Comparison of ENCODE assay signal across 8 mouse cellular contexts in genomic region chr17:46678911-46679310, GRCm38 (mm10). TPM values are rescaled to one million over a fixed set of nuclear protein-coding genes. Genes with fewer than 3 reads are reported as not detected.
DNase-seq lines count a peak whose midpoint lies in the region; ATAC-seq and TF ChIP-seq lines count a peak whose summit lies in the region.

No protein-coding gene starts in this region.

- intact Hi-C loops in left cerebral cortex, adult 2 months (cut with DNase I), result no loop called here

- peak overlapping the region; percentile 77 for H3K4me2 ChIP-seq in forebrain, embryonic 13.5 days
- H3K4me2 ChIP-seq in intestine, embryonic 15.5 days (replicated peaks), result peak overlapping the region; percentile 71
- H3K4me2 ChIP-seq in neural tube, embryonic 14.5 days (ENCODE audit: low read depth, low read length), result peak overlapping the region; percentile 65; the same call in 1 of the 2 replicates

- H3K27me3 ChIP-seq in forebrain, embryonic 13.5 days, result no peaks in the 10 kb centered on the region
- no peaks in the 10 kb centered on the region for H3K27me3 ChIP-seq in intestine, embryonic 15.5 days (replicated peaks)
- no peaks in the 10 kb centered on the region for H3K27me3 ChIP-seq in neural tube, embryonic 14.5 days (ENCODE audit: control insufficient read depth, insufficient read depth, low read length)
- no peaks in the 10 kb centered on the region for H3K27me3 ChIP-seq in kidney, adult 2 months (replicated peaks; ENCODE audit: control insufficient read depth, insufficient read depth, low read length)

- peaks cover 55% of the 10 kb centered on the region for H3K36me3 ChIP-seq in forebrain, embryonic 13.5 days (ENCODE audit: poor library complexity, severe bottlenecking)
- H3K36me3 ChIP-seq in intestine, embryonic 15.5 days, result peaks cover 36% of the 10 kb centered on the region
- H3K36me3 ChIP-seq in neural tube, embryonic 14.5 days (ENCODE audit: control insufficient read depth, insufficient read depth, low read length), result peaks cover 36% of the 10 kb centered on the region
- no peaks in the 10 kb centered on the region; the same call in 1 of the 2 replicates for H3K36me3 ChIP-seq in kidney, adult 2 months (ENCODE audit: control insufficient read depth, insufficient read depth, low read length)

- H3K4me3 ChIP-seq in left cerebral cortex, adult 2 months, result peak overlapping the region; percentile 96; the same call in 1 of the 2 replicates
- H3K4me3 ChIP-seq in forebrain, embryonic 13.5 days, result peak overlapping the region; percentile 82
- H3K4me3 ChIP-seq in intestine, embryonic 15.5 days (replicated peaks), result peak overlapping the region; percentile 89; the same call in 1 of the 2 replicates
- H3K4me3 ChIP-seq in neural tube, embryonic 14.5 days (ENCODE audit: low read depth, low read length), result no peak overlapping the region; the same call in 1 of the 2 replicates
- no peak overlapping the region for H3K4me3 ChIP-seq in kidney, adult 2 months (ENCODE audit: insufficient read depth, low read depth, low read length)

- no peaks in the 10 kb centered on the region for H3K9me3 ChIP-seq in forebrain, embryonic 13.5 days (replicated peaks)
- H3K9me3 ChIP-seq in intestine, embryonic 15.5 days, result no peaks in the 10 kb centered on the region
- no peaks in the 10 kb centered on the region for H3K9me3 ChIP-seq in neural tube, embryonic 14.5 days (ENCODE audit: control insufficient read depth, low read length)

- peak overlapping the region; percentile 72 for H3K9ac ChIP-seq in forebrain, embryonic 13.5 days
- peak overlapping the region; percentile 76 for H3K9ac ChIP-seq in intestine, embryonic 15.5 days
- H3K9ac ChIP-seq in neural tube, embryonic 14.5 days (replicated peaks; ENCODE audit: low read depth, low read length), result peak overlapping the region; percentile 29; the same call in 1 of the 2 replicates

- no peak for ATAC-seq in forebrain, embryonic 13.5 days
- no peak for ATAC-seq in intestine, embryonic 15.5 days
- ATAC-seq in neural tube, embryonic 14.5 days (ENCODE audit: low read depth), result no peak

- 68% methylated on average over 9 of the region's 9 CpGs for whole genome bisulfite sequencing in forebrain, embryonic 13.5 days
- WGBS in intestine, embryonic 15.5 days, result 53% methylated on average over 9 of the region's 9 CpGs
- WGBS in neural tube, embryonic 14.5 days, result 71% methylated on average over 9 of the region's 9 CpGs
- WGBS in kidney, adult 2 months, result 35% methylated on average over 9 of the region's 9 CpGs

- no peak for DNase-seq in left cerebral cortex, adult 2 months (ENCODE audit: extremely low spot score in 1 of 2, low spot score in 2 of 2)
- no peak for DNase-seq in left cerebral cortex, adult 11 months (ENCODE audit: low spot score)
- DNase-seq in left cerebral cortex, adult 18-20 months (ENCODE audit: low spot score in 2 of 2), result no peak
- DNase-seq in kidney, adult 2 months, result no peak
- no peak for DNase-seq in frontal cortex, postnatal 25 days (ENCODE audit: low spot score in 2 of 2)

- H3K27ac ChIP-seq in left cerebral cortex, adult 2 months, result no peak overlapping the region
- no peak overlapping the region for H3K27ac ChIP-seq in forebrain, embryonic 13.5 days
- no peak overlapping the region for H3K27ac ChIP-seq in intestine, embryonic 15.5 days
- H3K27ac ChIP-seq in neural tube, embryonic 14.5 days (ENCODE audit: low read depth, low read length), result no peak overlapping the region
- no peak overlapping the region for H3K27ac ChIP-seq in kidney, adult 2 months (ENCODE audit: insufficient read depth, low read depth, low read length)

- peaks cover 42% of the 10 kb centered on the region for H3K4me1 ChIP-seq in forebrain, embryonic 13.5 days
- peaks cover 34% of the 10 kb centered on the region for H3K4me1 ChIP-seq in intestine, embryonic 15.5 days (replicated peaks)
- H3K4me1 ChIP-seq in neural tube, embryonic 14.5 days (ENCODE audit: control insufficient read depth, insufficient read depth, low read length), result peaks cover 26% of the 10 kb centered on the region
- H3K4me1 ChIP-seq in kidney, adult 2 months (ENCODE audit: control insufficient read depth, insufficient read depth, low read length), result peaks cover 11% of the 10 kb centered on the region

- TF ChIP-seq CTCF in left cerebral cortex, adult 2 months (IDR thresholded peaks at IDR 0.05), result no peak
- no peak for TF ChIP-seq CTCF in kidney, adult 2 months (conservative IDR thresholded peaks at IDR 0.05; ENCODE audit: insufficient read depth, insufficient read length, low read depth, low read length)

- no peak for TF ChIP-seq POLR2A in kidney, adult 2 months (IDR thresholded peaks at IDR 0.05; ENCODE audit: low read depth, low read length)

RNA-seq across cellular contexts. Expression of gene Mea1, which starts 0.3 kb away (rescaled TPM):
- 100 to 1,000 TPM; 114 to 122 TPM for total RNA-seq in left cerebral cortex, adult 2 months (2021)
- 196 and 208 TPM in 2 replicates for polyA plus RNA-seq in forebrain, embryonic 13.5 days (2015; fragmentation: Nextera tagmentation; extraction: Ambion mirVana)
- 133 and 151 TPM in 2 replicates for polyA plus RNA-seq in intestine, embryonic 15.5 days (2015; fragmentation: Nextera tagmentation; extraction: Ambion mirVana)
- polyA plus RNA-seq in neural tube, embryonic 14.5 days (2014; fragmentation: Nextera tagmentation; extraction: Ambion mirVana), result 263 and 301 TPM in 2 replicates
- 100 to 1,000 TPM; 120 to 125 TPM for total RNA-seq in left cerebral cortex, adult 18-20 months (2021)
- 89.2 and 99.3 TPM in 2 replicates for polyA plus RNA-seq in kidney, adult 2 months (2012; rRNA removed)

RNA-seq across cellular contexts. Expression of gene Klhdc3, which starts 1.8 kb away (rescaled TPM):
- 100 to 1,000 TPM; 195 to 200 TPM for total RNA-seq in left cerebral cortex, adult 2 months (2021)
- polyA plus RNA-seq in forebrain, embryonic 13.5 days (2015; fragmentation: Nextera tagmentation; extraction: Ambion mirVana), result 145 and 147 TPM in 2 replicates
- 104 and 107 TPM in 2 replicates for polyA plus RNA-seq in intestine, embryonic 15.5 days (2015; fragmentation: Nextera tagmentation; extraction: Ambion mirVana)
- 151 and 161 TPM in 2 replicates for polyA plus RNA-seq in neural tube, embryonic 14.5 days (2014; fragmentation: Nextera tagmentation; extraction: Ambion mirVana)
- total RNA-seq in left cerebral cortex, adult 18-20 months (2021), result 100 to 1,000 TPM; 190 to 207 TPM
- polyA plus RNA-seq in kidney, adult 2 months (2012; rRNA removed), result 88.6 and 90.6 TPM in 2 replicates

RNA-seq across cellular contexts. Expression of gene Rrp36, which starts 4.8 kb away (rescaled TPM):
- 10 to 100 TPM; 14.9 to 15.7 TPM for total RNA-seq in left cerebral cortex, adult 2 months (2021)
- polyA plus RNA-seq in forebrain, embryonic 13.5 days (2015; fragmentation: Nextera tagmentation; extraction: Ambion mirVana), result 54.5 and 59.7 TPM in 2 replicates
- 56.4 and 58.4 TPM in 2 replicates for polyA plus RNA-seq in intestine, embryonic 15.5 days (2015; fragmentation: Nextera tagmentation; extraction: Ambion mirVana)
- 44.7 and 49.6 TPM in 2 replicates for polyA plus RNA-seq in neural tube, embryonic 14.5 days (2014; fragmentation: Nextera tagmentation; extraction: Ambion mirVana)
- 10 to 100 TPM; 17.1 to 17.2 TPM for total RNA-seq in left cerebral cortex, adult 18-20 months (2021)
- polyA plus RNA-seq in kidney, adult 2 months (2012; rRNA removed), result 37.1 and 41.1 TPM in 2 replicates

RNA-seq across cellular contexts. Expression of gene Ppp2r5d, which starts 26.0 kb away (rescaled TPM):
- total RNA-seq in left cerebral cortex, adult 2 months (2021), result 10 to 100 TPM; 79.5 to 83.9 TPM
- polyA plus RNA-seq in forebrain, embryonic 13.5 days (2015; fragmentation: Nextera tagmentation; extraction: Ambion mirVana), result 85.4 and 103 TPM in 2 replicates
- polyA plus RNA-seq in intestine, embryonic 15.5 days (2015; fragmentation: Nextera tagmentation; extraction: Ambion mirVana), result 71.8 and 79.9 TPM in 2 replicates
- polyA plus RNA-seq in neural tube, embryonic 14.5 days (2014; fragmentation: Nextera tagmentation; extraction: Ambion mirVana), result 69.9 and 83.9 TPM in 2 replicates
- total RNA-seq in left cerebral cortex, adult 18-20 months (2021), result 10 to 100 TPM; 81.5 to 89.3 TPM
- 37.2 and 38.9 TPM in 2 replicates for polyA plus RNA-seq in kidney, adult 2 months (2012; rRNA removed)

RNA-seq across cellular contexts. Expression of gene Cul7, which starts 28.8 kb away (rescaled TPM):
- total RNA-seq in left cerebral cortex, adult 2 months (2021), result 10 to 100 TPM; 25.9 to 30.0 TPM
- polyA plus RNA-seq in forebrain, embryonic 13.5 days (2015; fragmentation: Nextera tagmentation; extraction: Ambion mirVana), result 33.5 and 39.0 TPM in 2 replicates
- 41.1 and 45.7 TPM in 2 replicates for polyA plus RNA-seq in intestine, embryonic 15.5 days (2015; fragmentation: Nextera tagmentation; extraction: Ambion mirVana)
- polyA plus RNA-seq in neural tube, embryonic 14.5 days (2014; fragmentation: Nextera tagmentation; extraction: Ambion mirVana), result 30.1 and 33.8 TPM in 2 replicates
- total RNA-seq in left cerebral cortex, adult 18-20 months (2021), result 10 to 100 TPM; 26.1 to 27.1 TPM
- 30.2 and 34.0 TPM in 2 replicates for polyA plus RNA-seq in kidney, adult 2 months (2012; rRNA removed)

Comparison
In these comparisons a context has a peak if more than half of its experiments do, and no peak if none do; other contexts are left out.
1. H3K4me3 ChIP-seq: peak in left cerebral cortex, adult 2 months (single experiment), forebrain, embryonic 13.5 days (single experiment) and intestine, embryonic 15.5 days (single experiment); none in neural tube, embryonic 14.5 days (single experiment) and kidney, adult 2 months (single experiment).
2. Peak in every context shown above with its lines, with median percentiles within 50 percentile points of each other: H3K4me2 ChIP-seq and H3K9ac ChIP-seq.